Mouse (Mus musculus) thymus, postnatal 10 days (tissue): ENCODE data around the gene Kctd20.
"Not testable (repeated sequence)": the region's sequence is repeated elsewhere in the genome, so short reads cannot be mapped to it uniquely, and the experiment has no call there.

Experiments used
- DNase-seq, 2 experiments: peaks; one replicate each; pipeline ENCODE4 v3.0.0; 2021; ENCODE audit warnings: low spot score in 2 of 2

Kctd20 gene

GRCm38 (mm10) chr17:28984724-28985420, 33.1 kb downstream of the Kctd20 start:
- no peak for DNase-seq

DNA sequence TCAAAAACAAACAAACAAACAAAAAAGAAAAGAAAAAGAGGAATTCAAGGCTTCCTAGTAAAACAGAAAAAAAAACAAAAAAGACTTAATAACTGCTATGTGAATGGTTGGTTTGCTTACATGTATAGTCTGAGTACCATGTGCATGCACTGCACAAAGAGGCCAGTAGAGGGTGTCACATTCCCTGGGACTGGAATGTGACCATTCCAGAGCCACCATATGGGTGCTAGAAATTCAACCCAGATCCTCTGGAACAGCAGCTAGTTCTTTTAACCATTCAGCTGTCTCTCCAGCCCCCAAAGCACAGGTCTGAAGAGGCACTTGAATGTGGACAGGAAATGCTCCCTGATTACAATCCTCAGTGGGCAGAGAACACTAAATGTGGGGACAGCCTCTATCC, 35.1 kb downstream of the Kctd20 start:
- no peak for DNase-seq

DNA sequence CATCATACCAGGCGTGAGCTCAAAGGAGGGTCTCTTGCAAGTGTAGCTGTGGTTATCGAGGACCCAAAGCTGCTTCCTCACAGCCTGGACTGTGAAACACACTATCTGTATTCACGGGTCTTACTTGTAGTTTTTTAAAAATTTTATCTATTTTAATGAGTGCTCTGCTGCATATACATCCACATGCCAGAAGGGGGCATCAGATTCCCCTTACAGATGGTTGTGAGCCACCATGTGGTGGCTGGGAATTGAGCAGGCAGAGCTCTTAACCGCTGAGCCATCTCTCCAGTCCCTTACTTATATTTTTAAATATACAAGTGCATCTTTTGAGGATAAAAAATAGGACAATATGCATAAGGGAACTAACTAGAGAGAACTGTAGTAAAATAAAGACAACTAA, 36.0 kb downstream of the Kctd20 start:
- DNase-seq: peak; percentile 31 to 68

- no peak for DNase-seq
Measured at GRCm38 (mm10) chr17:28988291-28988690, 36.5 kb downstream of the Kctd20 start.

GRCm38 (mm10) chr17:28988996-28989395, 37.2 kb downstream of the Kctd20 start:
- DNase-seq: no peak

DNA sequence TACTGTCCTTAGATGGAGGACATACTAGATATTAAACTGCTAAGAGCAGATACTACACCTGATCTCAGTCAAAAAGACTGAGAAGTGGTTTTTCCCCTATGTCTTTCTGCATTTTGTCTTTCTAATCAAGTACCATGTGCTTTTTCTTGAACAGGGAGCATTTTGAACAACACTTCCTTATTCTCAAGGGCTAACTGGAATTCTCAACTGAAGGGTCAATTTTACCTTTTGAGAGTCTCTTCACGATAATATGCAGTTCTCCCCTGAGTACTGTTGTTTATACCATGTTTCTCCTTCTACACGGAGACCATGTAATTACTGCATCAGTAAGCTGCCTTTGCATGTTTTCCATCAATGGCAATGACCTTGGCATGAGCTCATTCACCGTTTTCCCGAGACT, 38.3 kb downstream of the Kctd20 start:
- DNase-seq: no peak

- DNase-seq: no peak
Measured at GRCm38 (mm10) chr17:28991286-28991685, 39.5 kb downstream of the Kctd20 start.

GRCm38 (mm10) chr17:28992105-28992504, 40.4 kb downstream of the Kctd20 start:
- no peak for DNase-seq

GRCm38 (mm10) chr17:28993004-28993403, 41.3 kb downstream of the Kctd20 start:
- DNase-seq: not testable (repeated sequence)

GRCm38 (mm10) chr17:28994615-28995014, 42.9 kb downstream of the Kctd20 start:
- DNase-seq: no peak

DNA sequence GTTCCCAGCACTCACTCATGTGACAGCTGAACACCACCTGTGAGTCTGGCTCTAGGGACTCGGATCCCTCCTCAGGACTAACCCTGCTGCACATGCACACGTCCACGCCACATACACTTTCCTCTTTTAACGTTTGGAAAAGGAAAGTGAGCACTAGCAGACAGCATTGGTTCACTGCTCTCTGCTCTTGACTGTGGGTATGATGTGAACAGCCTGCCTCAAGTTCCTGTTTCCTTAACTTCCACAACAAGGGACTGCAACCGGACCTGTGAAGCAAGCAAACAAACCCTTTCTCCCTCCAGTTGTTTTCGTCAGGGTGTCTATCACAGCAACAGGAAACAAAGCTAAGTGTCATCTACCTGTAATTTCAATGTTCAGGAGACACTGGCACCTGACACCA, 48.7 kb downstream of the Kctd20 start:
- DNase-seq: no peak

DNA sequence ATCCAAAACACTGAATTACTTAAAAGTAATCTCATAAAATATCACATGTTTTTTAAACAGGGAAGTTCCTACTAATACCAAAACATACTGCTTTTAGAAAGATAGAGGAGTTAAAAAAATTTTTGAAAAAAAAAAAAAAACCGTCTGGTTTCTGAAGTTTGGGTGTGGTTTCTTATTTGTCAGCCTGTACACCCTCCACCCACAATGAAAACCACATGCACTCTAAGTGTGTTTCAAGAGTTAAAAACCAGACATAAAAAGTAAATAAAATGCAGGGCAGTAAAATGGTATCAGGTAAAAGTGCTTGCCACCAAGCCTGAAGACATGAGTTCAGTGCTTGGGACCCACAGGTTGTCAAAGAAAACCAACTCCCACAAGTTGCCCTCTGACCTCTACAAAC, 52.0 kb downstream of the Kctd20 start:
- no peak for DNase-seq

DNA sequence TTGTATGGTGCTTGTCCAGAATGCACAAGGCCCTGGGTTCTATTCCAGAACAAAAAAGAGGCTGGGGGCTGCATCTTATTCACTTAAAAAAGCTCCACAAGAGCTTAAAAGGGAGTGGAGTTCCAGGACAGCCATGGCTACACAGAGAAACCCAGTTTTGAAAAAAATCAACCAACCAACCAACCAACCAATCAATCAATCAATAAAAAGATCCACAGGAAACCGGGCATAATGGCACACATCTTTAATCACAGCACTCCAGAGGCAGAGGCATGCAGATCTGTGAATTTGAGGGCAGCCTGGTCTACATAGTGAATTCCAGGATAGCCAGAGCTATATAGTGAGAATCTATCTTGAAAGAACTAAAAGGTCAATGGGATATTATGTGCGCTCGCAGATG, 53.3 kb downstream of the Kctd20 start:
- DNase-seq: no peak

GRCm38 (mm10) chr17:29006812-29007211, 55.1 kb downstream of the Kctd20 start:
- no peak for DNase-seq

GRCm38 (mm10) chr17:29007243-29007640, 55.5 kb downstream of the Kctd20 start:
- peak; percentile 39 to 47 for DNase-seq

GRCm38 (mm10) chr17:29007641-29008325, 56.0 kb downstream of the Kctd20 start, which contains the start of gene Stk38:
TSS of gene Stk38 (minus strand) at chr17:29007995.
- DNase-seq: peak; percentile 94 to 97

- no peak for DNase-seq
Measured at GRCm38 (mm10) chr17:29008326-29008650, 56.5 kb downstream of the Kctd20 start.

GRCm38 (mm10) chr17:29009181-29009580, 57.4 kb downstream of the Kctd20 start:
- DNase-seq: no peak

DNA sequence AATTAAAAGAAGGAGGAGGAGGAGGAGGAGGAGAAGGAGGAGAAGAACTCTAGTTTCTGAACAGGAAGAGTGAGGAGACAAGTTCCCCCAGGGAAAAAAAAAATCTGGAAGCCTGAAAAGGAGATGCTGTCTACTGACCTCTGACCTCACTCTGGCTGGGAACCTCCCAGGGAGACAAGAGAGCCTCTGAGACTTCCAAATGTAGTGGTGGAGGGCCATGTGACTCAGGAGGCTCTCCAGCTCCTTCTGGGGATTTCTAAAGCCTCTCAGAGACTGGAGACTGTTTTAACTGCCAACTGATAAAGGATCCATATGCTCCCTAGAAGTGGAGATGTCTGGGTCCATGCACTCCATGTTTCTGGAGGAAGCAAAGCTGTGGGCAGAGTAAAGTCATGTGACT, 62.5 kb downstream of the Kctd20 start:
- no peak for DNase-seq

- DNase-seq: peak in 1 of 2 experiments; percentile 69
Measured at GRCm38 (mm10) chr17:29015638-29016037, 63.9 kb downstream of the Kctd20 start.

- no peak for DNase-seq
Measured at GRCm38 (mm10) chr17:29016705-29017104, 65.0 kb downstream of the Kctd20 start.

- DNase-seq: no peak
Measured at GRCm38 (mm10) chr17:29018292-29018984, 66.7 kb downstream of the Kctd20 start.
